Mouse (Mus musculus) lung, embryonic 14.5 days (tissue): Measurements from ENCODE around the gene Tubb4a. TPM values are rescaled to one million over a fixed set of nuclear protein-coding genes. Genes with fewer than 3 reads are reported as not detected.

Source experiments
- ATAC-seq: fragments of 200-750 bp; cut with Nextera tagmentation; 2 replicates; pipeline ENCODE4 v1.8.0; 2017; ENCODE audit warnings: mild to moderate bottlenecking, moderate TSS enrichment, moderate library complexity; ENCODE audit not compliant: insufficient read depth
- DNase-seq: peaks from one replicate; pipeline ENCODE4 v3.0.0-alpha.2; 2015
- H3K27ac ChIP-seq: fragments of 300-500 bp; sonication (generic); 2 replicates; pipeline ENCODE4 v1.5.1; 2014; ENCODE audit warnings: low read depth, mild to moderate bottlenecking, moderate library complexity
- H3K27me3 ChIP-seq: fragments of 300-500 bp; sonication (generic); 2 replicates; pipeline ENCODE4 v1.6.1; 2014; ENCODE audit warnings: low read length, control low read depth; ENCODE audit not compliant: insufficient read depth
- H3K36me3 ChIP-seq: fragments of 300-500 bp; sonication (generic); 2 replicates; pipeline ENCODE4 v1.6.1; 2014; ENCODE audit warnings: control low read depth; ENCODE audit not compliant: insufficient read depth
- H3K4me1 ChIP-seq: fragments of 300-500 bp; sonication (generic); 2 replicates; pipeline ENCODE4 v1.6.1; 2014; ENCODE audit warnings: antibody characterized with exemption, control low read depth; ENCODE audit not compliant: insufficient read depth
- H3K4me2 ChIP-seq: fragments of 300-500 bp; sonication (generic); 2 replicates; pipeline ENCODE4 v1.6.1; 2014; ENCODE audit warnings: mild to moderate bottlenecking
- H3K4me3 ChIP-seq: fragments of 300-500 bp; sonication (generic); 2 replicates; pipeline ENCODE4 v1.5.1; 2014; ENCODE audit warnings: low read depth, low read length
- H3K9ac ChIP-seq: fragments of 300-500 bp; sonication (generic); 2 replicates; pipeline ENCODE4 v1.6.1; 2014
- H3K9me3 ChIP-seq: fragments of 300-500 bp; sonication (generic); 2 replicates; pipeline ENCODE4 v1.6.1; 2016; ENCODE audit warnings: low read depth, low read length, control low read depth
- CTCF ChIP-seq: IDR thresholded peaks from 2 replicates; pipeline ENCODE4 v1.5.1; 2016; ENCODE audit warnings: antibody characterized with exemption, low read depth
- WGBS: fragments of 180-500 bp; shearing (Covaris S2); extraction: QIAGEN DNeasy Blood & Tissue Kit; methylation state at CpG from one replicate; pipeline ENCODE4 v1.1.7; 2014; 5-methylcytosine and 5-hydroxymethylcytosine counted together
- polyA plus RNA-seq: library from polyadenylated mRNA; unstranded; fragments of >200 nt; fragmentation: Nextera tagmentation; extraction: Ambion mirVana; gene quantifications from 2 replicates; pipeline ENCODE4 v1.2.1, GENCODE M21; 2014

Tubb4a gene
- polyA plus RNA-seq, 1 experiment from 2014 or later: 20.3 TPM

DNA sequence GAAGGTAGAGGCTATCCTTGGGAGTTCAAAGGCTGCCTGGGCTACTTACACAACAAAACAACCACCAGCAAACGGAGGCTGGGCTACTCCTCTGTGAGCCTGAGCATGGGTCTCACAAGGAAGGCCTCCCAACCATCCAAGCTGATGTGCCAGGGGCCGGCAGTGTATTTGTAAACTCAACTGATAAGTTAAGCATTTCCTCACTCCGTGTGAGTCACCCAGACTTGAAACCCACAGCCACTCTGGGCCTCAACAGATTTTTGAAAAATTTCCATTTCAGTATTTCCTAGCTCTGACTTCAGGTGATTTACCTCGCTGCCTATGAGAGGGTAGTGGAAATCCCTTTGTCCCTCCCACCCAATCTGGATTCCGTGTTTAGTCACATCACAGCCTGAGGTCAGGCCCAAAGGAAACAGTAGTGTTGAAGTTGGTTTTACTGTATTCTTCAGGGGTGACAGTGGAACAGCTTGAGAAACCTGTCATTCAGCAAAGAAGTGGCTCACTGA is 21.1 kb upstream of the Tubb4a start:
- Histone ChIP-seq H3K36me3 (no peaks in the 10 kb centered on the region), H3K9ac (no peak overlapping the region), H3K4me2 (no peak overlapping the region), H3K4me3 (no peak overlapping the region), H3K4me1 (0 out of 2 replicates have a peak, but pooled peaks cover 5% of the 10 kb centered on the region), H3K27me3 (no peaks in the 10 kb centered on the region), H3K9me3 (no peaks in the 10 kb centered on the region), H3K27ac (no peak overlapping the region)
- ATAC-seq: no peak
- DNase-seq: no peak
- no peak for TF ChIP-seq CTCF
- 31% methylated on average over 5 of the region's 5 CpGs for WGBS

DNA sequence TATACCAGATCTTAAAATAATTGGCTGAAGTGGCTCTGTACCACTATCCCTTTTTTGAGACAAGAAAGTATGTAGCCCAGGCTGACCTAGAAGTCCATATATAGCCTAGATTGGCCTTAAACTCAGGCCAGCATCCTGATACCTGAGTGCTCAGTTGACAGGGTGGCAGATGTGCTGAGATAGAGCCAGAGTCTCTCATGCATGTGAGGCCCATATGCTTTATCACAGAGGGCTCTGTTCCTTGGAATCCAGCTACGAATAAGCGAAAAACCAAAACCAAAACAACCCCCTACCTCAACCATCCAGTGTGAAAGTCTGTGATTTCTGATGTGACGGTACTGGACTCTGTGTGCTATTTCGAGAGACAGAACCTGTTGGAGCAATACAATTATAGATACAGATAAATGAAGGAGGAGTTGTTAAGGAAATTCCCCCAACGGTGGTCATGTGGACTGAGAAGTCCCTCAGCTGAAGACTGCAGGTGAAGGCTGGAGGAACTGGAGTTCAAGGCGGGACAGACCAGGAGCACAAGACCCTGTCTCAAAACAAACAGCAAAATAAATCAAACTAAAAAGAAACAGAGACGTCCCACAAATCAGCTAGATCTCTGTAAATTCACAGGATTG is 20.6 kb upstream of the Tubb4a start:
- Histone ChIP-seq H3K36me3 (no peaks in the 10 kb centered on the region), H3K4me3 (no peak overlapping the region), H3K4me2 (no peak overlapping the region), H3K9ac (no peak overlapping the region), H3K9me3 (no peaks in the 10 kb centered on the region), H3K4me1 (0 out of 2 replicates have a peak, but pooled peaks cover 5% of the 10 kb centered on the region), H3K27ac (no peak overlapping the region), H3K27me3 (no peaks in the 10 kb centered on the region)
- DNase-seq: no peak
- TF ChIP-seq CTCF: no peak
- 80% methylated on average over 7 of the region's 7 CpGs for whole genome bisulfite sequencing
- ATAC-seq: no peak

DNA sequence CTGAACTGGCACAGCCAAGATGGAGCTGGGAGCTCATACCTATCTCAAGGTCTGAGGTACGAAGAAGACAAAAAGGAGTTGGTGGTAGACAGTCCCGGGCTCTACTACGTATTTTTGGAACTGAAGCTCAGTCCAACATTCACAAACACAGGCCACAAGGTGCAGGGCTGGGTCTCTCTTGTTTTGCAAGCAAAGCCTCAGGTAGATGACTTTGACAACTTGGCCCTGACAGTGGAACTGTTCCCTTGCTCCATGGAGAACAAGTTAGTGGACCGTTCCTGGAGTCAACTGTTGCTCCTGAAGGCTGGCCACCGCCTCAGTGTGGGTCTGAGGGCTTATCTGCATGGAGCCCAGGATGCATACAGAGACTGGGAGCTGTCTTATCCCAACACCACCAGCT is 19.5 kb upstream of the Tubb4a start:
- Histone ChIP-seq H3K27ac (no peak overlapping the region), H3K4me1 (0 out of 2 replicates have a peak, but pooled peaks cover 5% of the 10 kb centered on the region), H3K9ac (no peak overlapping the region), H3K27me3 (no peaks in the 10 kb centered on the region), H3K9me3 (no peaks in the 10 kb centered on the region), H3K4me2 (peak overlapping the region; percentile 88), H3K4me3 (no peak overlapping the region), H3K36me3 (no peaks in the 10 kb centered on the region)
- no peak for TF ChIP-seq CTCF
- 79% methylated on average over 5 of the region's 5 CpGs for WGBS
- DNase-seq (no peak), ATAC-seq (no peak)

GRCm38 (mm10) chr17:57106035-57106368 is 18.4 kb upstream of the Tubb4a start:
- H3K4me2 ChIP-seq: peak overlapping the region; percentile 88
- H3K9me3 ChIP-seq: no peaks in the 10 kb centered on the region
- no peak for ATAC-seq
- H3K4me3 ChIP-seq: peak overlapping the region; percentile 64
- DNase-seq: no peak
- no peaks in the 10 kb centered on the region for H3K27me3 ChIP-seq
- 0 out of 2 replicates have a peak, but pooled peaks cover 5% of the 10 kb centered on the region for H3K4me1 ChIP-seq
- no peaks in the 10 kb centered on the region for H3K36me3 ChIP-seq
- WGBS: 6% methylated on average over 9 of the region's 9 CpGs
- H3K9ac ChIP-seq: peak overlapping the region; percentile 69
- TF ChIP-seq CTCF: no peak
- H3K27ac ChIP-seq: no peak overlapping the region

DNA sequence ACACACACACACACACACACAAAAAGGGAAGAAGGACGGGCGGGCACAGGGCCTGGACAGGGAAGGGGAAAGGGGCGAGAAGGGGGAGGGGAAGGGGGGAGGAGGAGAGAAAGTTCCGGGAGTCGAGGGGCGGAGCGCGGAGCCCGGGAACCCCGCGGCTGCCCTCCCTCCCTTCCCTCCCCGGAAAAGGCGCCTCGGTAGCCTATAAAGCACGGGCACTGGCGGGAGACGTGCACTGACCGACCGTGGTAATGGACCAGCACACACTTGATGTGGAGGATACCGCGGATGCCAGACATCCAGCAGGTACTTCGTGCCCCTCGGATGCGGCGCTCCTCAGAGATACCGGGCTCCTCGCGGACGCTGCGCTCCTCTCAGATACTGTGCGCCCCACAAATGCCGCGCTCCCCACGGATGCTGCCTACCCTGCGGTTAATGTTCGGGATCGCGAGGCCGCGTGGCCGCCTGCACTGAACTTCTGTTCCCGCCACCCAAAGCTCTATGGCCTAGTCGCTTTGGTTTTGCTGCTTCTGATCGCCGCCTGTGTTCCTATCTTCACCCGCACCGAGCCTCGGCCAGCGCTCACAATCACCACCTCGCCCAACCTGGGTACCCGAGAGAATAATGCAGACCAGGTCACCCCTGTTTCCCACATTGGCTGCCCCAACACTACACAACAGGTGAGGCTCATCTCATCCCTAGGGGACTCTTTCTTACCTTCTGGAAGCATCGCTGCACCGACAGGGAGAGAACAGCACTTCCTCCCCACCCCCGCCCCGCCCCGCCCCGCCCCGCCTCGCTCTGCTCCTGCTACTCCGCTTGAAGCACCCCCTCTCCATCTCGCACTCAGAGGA is 17.8 kb upstream of the Tubb4a start, which contains the start of gene Tnfsf9:
Gene Tnfsf9, plus strand, starts transcription at position 145 of the 854 bp plus-strand sequence.
- H3K27ac ChIP-seq: peak within 1 kb of the TSS; percentile 72; the same call in 1 of the 2 replicates
- ATAC-seq: peak; percentile 87
- WGBS: under 1% methylated on average over 50 of the region's 61 CpGs

GRCm38 (mm10) chr17:57104496-57104895 is 16.9 kb upstream of the Tubb4a start:
- H3K9me3 ChIP-seq: no peaks in the 10 kb centered on the region
- WGBS: 35% methylated on average over 4 of the region's 4 CpGs
- no peak overlapping the region for H3K27ac ChIP-seq
- no peaks in the 10 kb centered on the region for H3K27me3 ChIP-seq
- H3K4me1 ChIP-seq: 0 out of 2 replicates have a peak, but pooled peaks cover 5% of the 10 kb centered on the region
- DNase-seq: no peak
- ATAC-seq: no peak
- H3K4me2 ChIP-seq: peak overlapping the region; percentile 88
- no peaks in the 10 kb centered on the region for H3K36me3 ChIP-seq
- no peak for TF ChIP-seq CTCF
- peak overlapping the region; percentile 64 for H3K4me3 ChIP-seq
- H3K9ac ChIP-seq: peak overlapping the region; percentile 69; the same call in 1 of the 2 replicates

More for the DNA sequence above, 17.8 kb upstream of the Tubb4a start, which contains the start of gene Tnfsf9:
- Histone ChIP-seq H3K4me3 (peak within 1 kb of the TSS; percentile 64), H3K36me3 (no peaks in the 10 kb centered on the region), H3K9ac (peak within 1 kb of the TSS; percentile 69), H3K4me2 (peak within 1 kb of the TSS; percentile 88), H3K9me3 (no peaks in the 10 kb centered on the region), H3K4me1 (0 out of 2 replicates have a peak, but pooled peaks cover 5% of the 10 kb centered on the region), H3K27me3 (no peaks in the 10 kb centered on the region)
- DNase-seq: peak; percentile 65
- TF ChIP-seq CTCF: no peak

DNA sequence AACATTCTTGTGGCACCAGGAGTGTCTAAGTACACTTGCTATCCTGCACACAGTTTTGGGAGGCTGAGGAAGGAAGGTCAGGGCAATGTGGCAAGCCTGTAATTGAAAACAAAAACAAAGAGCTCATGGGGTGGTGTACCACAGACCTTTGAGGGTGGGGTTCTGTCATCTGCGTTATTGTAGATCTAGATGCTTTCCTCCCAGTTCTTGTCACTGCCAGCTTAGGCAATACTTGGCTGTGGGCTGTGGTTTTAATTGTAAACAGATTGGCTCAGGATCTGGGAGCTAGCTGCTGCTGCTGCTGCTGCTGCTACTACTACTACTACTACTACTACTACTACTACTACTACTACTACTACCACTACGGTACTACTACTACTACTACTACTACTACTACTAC is 14.7 kb upstream of the Tubb4a start:
- TF ChIP-seq CTCF: no peak
- 89% methylated on average over 2 of the region's 2 CpGs for WGBS

More for the DNA sequence above, 14.7 kb upstream of the Tubb4a start:
- Histone ChIP-seq H3K9me3 (no peaks in the 10 kb centered on the region), H3K27ac (no peak overlapping the region), H3K4me1 (0 out of 2 replicates have a peak, but pooled peaks cover 5% of the 10 kb centered on the region), H3K27me3 (no peaks in the 10 kb centered on the region), H3K36me3 (no peaks in the 10 kb centered on the region), H3K9ac (no peak overlapping the region), H3K4me3 (no peak overlapping the region), H3K4me2 (no peak overlapping the region)
- no peak for ATAC-seq
- no peak for DNase-seq
